Mouse (Mus musculus): ENCODE data around the gene Smpd2.
A peak's percentile ranks its signal among the peaks of the same experiment; 100 is the strongest.

The Smpd2 gene

DNA sequence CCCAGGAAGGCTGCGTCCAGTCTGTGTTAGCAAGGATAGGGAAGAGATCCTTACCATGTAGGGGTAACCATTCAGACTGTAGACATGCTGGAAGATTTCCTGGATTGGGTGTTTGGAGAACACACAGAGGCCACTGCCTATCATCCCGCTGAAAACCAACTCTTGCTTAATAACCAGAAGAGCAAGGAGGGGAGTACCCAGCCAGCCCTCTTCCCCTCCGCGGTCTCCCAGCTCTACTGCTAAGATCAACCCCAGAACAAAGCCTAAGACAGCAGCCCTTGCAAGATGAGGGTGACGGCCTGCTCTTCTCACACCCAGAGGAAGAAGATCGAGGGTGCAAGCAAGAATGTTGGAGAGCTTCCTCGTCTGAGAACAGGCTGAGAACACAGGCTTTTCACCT lies 1.3 kb downstream of the Smpd2 start:
- no peak for DNase-seq (ENCODE audit: low spot score)

DNA sequence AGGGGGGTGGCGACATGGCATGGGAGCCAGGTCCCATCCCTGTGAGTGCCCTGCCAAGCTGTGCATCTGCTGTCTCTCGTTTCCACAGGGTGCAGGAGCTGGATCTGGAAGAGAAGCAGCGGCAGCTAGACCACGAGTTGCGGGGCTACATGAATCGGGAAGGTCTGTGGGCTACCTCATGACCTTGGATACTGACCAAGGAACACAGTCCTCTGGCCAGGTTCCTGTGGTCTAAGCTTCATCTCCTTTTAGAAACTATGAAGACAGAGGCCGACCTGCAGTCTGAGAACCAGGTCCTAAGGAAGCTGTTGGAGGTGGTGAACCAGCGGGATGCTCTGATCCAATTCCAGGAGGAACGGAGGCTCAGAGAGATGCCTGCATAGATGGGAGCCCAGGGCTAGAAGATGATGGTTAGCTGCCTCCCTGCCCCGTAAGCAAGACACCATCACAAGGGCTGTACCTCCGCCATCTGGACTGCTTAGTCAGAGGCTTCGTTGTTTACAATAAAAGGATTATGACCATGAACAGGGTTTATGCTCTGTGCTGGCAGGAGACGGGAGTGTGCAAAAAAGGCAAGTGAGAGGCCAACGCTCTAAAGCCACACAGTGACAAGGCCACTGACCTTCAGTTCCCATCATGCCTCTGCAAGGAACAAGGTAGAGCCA lies 3.5 kb downstream of the Smpd2 start:
- DNase-seq (ENCODE audit: low spot score) = no peak

DNA sequence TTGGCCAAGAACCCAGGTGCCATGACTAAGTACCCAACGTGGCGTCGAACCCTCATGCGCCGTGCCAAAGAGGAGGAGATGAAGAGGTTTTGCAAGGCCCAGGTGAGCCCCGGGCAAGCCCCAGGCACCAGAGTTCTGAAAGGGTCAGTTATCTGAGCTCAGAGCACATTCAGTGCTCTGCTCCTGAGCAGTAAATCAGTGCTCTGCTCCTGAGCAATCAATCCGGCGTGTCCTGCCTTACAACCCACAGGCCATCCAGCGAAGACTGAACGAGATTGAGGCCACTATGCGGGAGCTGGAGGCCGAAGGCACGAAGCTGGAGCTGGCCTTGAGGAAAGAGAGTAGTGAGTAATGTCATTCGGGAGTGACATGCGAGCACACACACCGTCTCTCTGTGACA lies 4.4 kb downstream of the Smpd2 start:
- DNase-seq (ENCODE audit: low spot score) = no peak

DNA sequence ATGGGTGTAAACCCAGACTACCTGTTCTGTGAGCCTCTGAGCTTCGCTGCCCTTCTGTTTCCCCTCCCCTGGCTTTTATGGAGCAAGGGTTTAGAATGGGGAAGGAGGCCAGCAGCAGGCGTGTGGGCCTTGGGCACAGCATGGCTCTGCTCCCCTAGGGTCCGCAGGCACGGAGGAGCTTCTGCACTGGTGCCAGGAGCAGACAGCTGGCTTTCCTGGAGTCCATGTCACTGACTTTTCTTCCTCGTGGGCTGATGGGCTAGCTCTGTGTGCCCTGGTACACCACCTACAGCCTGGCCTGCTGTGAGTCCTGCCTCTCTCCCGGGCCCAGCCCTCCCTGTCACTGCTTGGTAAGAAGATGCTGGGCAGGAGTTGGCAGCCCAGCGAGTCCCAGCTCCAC lies 7.7 kb downstream of the Smpd2 start:
- no peak for DNase-seq (ENCODE audit: low spot score)

DNA sequence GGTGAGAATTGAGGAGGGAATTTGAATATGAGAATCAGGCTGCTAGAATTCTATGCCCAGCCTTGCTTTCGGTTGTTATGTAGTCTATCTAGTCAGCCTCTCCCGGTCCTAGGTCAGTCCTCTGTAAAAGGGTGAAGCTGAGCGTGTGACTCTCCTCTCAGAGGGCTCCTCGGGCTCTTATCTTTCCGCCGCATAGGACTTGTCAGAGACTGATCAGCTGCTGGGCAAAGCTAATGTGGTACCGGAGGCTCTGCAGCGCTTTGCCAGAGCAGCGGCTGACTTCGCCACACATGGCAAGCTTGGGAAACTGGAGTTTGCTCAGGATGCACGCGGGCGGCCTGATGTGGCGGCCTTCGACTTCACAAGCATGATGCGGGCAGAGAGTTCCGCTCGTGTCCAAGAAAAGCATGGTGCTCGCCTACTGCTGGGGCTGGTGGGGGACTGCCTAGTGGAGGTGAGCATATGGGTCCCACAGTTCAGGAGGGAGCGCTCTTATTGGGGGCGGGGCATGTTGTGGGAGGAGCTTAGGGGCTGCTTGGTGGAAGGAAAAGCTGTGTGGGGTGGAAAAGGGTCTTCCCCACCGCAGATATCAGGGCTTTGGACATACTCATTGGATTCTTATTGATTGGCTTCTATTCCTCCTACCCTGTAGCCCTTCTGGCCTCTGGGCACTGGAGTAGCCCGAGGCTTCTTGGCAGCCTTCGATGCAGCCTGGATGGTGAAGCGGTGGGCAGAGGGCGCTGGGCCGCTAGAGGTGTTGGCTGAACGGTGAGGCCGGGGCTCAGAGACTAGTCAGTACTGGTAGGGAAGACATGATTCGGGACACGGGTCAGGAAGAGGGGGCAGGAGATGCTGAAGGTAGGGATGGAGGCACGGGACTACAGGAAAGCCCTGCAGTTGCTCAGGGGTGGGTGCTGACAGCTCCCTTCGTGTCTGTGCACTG lies 9.0 kb downstream of the Smpd2 start:
- DNase-seq (ENCODE audit: low spot score) = no peak

DNA sequence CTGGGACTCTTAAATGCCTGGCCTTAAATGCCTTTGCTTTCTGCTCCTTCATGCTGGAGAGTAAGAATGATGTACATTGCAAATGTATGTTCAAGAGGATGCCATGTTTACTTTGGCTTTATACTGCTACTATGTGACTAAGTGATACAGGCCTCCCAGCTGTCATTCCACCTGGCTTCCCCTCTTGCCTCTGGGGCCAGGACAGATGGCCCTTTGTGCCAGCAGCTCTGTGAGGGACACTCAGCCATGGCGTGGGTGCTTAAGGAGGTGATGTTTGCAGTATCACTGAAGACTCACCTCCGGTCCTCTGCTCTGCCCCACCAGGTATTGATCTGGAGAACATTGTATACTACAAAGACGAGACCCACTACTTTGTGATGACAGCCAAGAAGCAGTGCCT lies 10.2 kb downstream of the Smpd2 start:
- no peak for DNase-seq (ENCODE audit: low spot score)

DNA sequence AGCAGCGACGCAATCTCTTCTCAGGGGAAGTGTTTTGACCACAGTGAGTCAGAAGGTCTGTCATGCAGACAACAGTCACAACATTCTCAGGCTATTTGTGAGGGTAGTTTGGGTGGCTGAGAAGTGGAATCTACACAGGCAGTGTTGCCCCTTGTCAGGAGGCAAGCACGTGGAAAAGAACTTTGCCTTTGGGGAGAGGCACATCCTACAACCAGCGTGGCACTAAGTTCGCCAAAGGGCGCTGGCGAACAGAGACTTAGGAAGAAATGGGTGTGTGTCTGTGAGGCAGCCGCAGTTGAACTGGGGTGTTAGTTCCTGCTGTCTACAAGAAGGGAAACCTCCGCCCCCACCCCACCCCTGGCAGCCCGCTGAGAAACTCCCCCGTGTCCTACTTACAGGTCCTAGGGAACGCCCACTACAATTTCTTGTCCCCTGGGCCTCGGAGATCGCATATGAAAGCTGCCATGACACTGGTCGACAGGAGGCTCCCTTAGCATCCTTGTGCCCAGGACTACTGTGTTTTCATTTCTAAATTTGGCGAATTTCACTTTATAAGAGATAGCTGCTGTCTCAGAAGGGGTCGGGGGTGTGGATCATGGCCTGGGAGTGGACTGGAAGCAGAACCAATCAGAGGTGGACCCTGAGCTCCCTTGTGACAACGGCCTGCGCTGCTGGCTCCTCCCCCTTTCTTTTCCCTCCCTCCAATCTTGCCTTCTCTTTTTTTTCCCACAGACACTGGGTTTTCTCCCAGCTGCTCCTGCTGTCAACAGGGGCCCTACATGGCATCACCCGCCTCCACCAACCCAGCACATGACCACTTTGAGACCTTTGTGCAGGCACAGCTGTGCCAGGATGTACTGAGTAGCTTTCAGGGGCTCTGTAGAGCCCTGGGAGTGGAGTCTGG lies 12.6 kb downstream of the Smpd2 start:
- DNase-seq (ENCODE audit: low spot score) = peak; percentile 47

DNA sequence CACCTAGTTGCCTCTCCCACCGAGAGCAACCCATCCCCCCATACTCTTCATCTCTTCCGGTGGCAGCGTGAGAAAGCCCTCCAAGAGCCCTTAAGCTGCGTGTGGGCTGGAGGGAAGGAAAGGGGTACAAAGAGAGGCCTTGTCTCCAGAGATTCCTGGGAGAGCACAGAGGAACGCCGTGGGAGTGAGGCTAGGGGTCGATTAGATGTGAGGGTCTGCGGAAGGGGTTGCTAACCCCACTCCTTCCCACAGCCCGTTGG lies 13.2 kb downstream of the Smpd2 start:
- DNase-seq (ENCODE audit: low spot score) = no peak

DNA sequence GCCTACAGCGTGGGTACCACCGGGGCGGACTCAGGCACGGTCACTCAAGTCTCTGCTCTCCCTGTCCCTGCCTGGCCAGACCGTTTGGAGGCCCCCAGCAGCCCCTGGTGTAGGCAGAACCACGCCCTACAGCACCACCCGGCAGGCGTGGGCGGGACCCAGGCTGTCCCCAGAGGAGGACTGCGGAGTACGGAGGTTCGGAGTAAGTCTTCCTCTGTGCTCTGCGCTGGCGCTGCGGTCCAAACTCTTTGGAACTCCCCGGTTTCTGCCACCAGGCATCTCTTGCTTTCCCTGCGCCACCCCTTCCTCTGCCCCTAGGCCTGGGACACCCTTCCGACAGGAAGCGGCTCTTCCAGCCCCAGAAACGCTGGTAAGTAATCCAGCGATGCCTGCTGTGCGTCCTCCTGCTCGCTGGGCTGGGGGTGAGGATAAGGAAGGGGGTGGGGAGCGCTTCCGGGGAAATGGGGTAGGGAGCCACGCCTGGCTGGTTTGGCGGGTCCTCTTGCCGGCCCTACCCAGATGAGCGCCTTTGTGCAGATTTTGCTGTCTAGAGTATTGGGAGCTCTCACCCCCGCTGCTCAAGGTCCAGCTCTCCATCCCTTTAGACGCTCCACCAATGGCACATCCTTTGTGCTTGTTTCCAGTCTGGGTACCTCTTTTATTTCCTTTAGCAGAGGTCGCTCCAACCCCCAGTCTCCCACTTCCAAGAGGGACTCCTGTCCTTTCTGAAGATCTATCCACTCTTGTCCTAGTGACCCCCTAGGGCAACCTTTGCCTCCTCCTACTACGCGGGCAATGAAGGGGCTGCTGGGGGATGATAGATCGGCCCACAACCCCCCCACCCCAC lies 13.8 kb downstream of the Smpd2 start, which contains the start of gene Mical1:
Gene Mical1, plus strand, starts transcription at position 144 of the 847 bp plus-strand sequence.
- DNase-seq (ENCODE audit: low spot score) = peak; percentile 65

DNA sequence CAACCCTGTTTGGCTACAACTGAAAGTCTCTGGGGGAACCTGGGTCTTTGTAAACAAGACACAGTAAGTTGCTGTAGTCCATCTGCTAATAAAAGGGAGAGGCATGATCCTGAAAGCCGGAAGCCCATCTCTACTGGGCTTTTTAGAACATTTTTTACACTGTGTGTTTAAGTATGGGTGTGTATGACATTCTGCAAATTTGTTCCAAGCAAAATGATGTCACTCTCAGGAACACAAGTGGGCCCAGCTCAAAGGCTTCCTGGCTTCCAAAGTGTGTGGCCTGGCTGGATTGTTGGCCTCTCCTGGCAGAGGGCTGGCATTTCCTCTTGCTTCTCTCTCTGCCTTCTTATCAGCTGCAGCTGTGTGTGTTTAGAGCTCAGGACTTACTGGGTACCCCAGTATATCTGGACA lies 15.2 kb downstream of the Smpd2 start:
- DNase-seq (ENCODE audit: low spot score) = no peak

DNA sequence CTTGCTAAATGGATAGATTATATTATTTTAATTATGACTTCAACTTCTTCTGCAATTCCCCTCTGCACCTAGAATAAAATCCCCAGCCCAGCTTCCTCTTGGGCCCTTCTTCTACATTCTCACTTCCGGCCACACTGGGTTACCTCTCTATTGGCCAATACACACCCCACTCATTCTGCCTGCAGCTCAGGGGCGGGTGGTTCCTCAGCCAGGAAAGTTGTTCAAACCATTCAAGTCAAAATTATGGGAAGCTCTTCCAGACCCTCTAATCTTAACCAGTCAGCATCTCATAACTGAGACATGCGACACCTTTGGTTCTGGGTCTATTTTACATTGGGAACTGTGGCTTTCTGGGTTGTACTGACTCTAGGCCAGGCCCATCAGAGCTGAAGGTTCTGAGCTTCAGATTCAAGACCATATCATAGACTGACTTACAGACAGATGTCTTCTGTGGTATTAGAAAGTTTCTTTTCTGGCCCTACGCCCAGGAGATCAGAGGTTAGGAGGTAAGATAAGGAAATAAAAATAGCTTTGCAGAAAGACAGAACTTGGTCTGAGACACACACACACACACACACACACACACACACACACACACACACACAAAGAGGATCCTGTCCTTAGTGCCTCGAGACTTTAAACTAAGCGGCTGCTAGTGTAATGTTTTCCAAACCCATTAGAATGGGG lies 16.2 kb downstream of the Smpd2 start:
- DNase-seq (ENCODE audit: low spot score) = no peak

DNA sequence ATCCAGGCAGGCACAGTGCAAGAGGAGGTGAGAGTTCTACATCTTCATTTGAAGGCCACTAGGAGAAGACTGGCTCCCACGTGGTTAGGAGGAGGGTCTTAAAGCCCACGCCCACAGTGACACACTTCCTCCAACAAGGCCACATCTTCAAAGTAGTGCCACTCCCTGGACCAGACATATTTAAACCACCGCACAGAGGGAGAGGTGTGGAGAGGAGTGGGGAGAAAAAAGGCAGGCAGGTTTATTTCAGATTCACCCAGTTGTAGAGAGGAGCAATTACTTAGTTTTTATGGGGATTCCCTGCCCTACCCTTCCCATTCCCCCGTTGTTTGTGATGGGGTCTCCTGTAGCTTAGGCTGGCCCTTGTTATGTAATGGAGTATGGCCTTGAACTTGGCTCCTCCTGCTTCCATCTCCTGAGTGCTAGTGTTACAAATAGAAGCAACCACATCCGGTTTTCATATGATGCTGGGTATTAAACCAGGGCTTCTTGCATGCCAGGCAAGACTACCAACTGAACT lies 17.1 kb downstream of the Smpd2 start:
- DNase-seq (ENCODE audit: low spot score) = no peak

DNA sequence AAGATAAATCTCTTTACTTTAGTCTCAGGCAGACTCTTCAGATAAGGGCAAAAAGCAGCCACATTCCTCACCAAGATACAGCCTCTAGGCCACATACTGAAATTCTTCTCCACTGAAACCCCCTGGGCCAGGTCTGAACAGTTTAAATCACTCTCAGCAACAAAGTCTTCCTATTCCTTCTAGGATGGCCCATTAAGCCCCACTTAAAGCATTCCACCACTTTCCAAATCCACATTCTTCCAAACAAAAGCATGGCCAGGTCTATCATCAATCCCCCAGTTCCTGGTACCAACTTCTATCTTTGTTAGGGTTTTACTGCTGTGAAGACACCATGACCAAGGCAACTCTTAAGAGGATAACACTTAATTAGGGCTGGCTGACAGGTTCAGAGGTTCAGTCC lies 17.6 kb downstream of the Smpd2 start:
- no peak for DNase-seq (ENCODE audit: low spot score)

DNA sequence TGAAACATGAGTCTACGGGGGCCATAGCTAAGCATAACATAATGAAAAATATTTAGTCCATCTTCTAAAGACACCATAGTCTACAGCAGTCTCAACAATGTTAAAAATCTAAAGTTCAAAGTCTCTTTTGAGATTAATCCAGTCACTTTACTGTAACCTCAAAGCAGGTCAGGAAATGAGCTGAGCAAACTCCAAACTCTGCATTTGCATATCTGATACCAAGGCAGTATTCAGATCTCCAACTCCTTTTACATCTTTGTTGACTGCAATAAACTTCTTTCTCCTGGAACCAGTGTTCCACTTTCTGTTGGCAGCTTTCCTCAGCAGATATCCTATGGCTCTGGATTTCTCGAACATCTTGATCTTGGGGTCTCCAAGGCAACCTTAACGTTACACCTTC lies 19.5 kb downstream of the Smpd2 start:
- no peak for DNase-seq (ENCODE audit: low spot score)

DNA sequence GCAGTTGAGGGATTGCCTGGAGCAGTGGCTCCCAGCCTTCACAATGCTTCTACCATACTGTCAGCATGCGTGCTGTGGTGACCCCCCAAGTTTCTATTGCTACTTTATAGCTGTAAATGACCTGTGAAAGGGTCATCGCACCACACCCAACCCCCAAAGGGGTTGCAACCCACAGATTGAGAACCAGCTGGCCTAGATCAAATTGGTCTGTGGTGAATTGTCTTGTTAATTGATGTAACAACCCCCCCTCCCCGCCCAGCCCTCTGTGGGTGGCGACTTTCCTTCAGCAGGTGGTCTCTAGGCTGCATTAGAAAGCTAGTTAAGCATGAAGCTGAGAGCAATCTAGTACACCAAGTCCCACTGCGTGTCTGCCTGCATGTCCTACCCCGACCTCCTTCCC lies 22.8 kb downstream of the Smpd2 start:
- DNase-seq (ENCODE audit: low spot score) = no peak

DNA sequence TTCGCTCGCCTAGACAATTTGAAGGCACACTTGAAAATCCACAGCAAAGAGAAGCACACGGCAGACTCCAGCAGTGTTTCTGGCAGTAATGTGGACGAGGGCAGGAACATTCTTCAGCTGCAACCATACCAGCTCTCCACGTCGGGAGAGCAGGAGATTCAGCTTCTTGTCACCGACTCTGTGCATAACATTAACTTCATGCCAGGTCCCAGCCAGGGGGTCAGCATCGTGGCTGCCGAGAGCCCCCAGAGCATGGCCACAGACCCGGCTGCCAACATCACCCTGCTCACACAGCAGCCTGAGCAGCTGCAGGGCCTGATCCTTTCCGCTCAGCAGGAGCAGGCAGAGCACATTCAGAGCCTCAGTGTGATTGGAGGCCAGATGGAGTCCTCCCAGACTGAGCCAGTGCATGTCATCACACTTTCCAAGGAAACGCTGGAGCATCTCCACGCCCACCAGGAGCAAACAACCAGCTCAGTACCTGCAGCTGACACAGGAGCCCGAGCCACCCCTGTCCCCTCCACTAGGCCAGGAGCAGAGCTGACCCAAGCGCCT lies 25.7 kb downstream of the Smpd2 start:
- no peak for DNase-seq (ENCODE audit: low spot score)

DNA sequence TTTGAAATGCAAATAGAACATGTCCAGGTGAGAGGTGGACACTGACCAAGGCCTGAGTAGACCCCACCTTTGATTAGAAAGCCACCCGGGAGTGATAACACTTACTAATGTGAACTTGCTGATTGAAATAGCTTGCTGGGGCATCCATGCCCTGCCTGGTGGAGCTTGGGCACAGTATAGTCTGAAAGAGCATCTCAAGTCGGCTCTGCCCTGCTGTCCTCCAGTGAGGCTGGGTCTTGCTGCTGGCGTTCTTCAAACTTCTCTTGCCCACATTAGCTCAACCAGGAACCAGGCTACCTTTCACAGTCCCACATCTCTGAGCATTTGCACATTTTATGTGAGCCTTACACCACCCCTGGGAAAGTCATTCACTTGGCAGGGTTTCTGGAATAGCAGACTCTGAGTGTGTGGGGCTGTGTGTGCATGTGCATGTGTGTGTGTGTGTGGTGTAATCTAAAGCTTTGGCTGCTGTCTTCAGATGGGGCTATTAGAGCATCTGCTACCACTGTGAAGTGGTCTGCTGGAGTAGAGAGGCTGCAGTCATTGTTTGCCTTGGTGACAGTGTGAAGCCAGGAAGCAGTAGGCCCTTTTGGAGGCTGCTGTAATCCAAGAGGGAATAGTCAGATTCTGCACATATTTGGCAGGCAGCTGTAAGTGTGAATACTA lies 29.0 kb downstream of the Smpd2 start:
- no peak for DNase-seq (ENCODE audit: low spot score)

DNA sequence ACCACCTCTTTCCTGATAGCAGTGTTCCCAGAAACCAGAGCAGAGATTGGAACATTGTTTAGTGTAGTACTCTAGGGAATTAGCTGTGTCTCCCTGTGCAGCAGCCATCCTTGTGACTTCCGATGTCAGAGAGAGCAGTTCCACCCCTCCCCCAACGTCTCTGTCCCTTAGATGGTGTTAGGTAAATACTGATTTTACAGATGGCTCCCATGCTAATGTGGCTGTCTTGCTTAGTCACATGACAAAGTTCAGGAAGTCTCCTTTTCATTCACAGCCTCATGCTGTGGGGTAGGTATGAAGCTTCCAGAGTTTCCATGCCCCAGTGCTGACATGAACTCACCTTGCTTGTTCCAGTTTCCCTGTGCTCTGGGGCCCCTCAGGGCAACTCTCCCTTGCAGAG lies 29.7 kb downstream of the Smpd2 start:
- DNase-seq (ENCODE audit: low spot score) = no peak

DNA sequence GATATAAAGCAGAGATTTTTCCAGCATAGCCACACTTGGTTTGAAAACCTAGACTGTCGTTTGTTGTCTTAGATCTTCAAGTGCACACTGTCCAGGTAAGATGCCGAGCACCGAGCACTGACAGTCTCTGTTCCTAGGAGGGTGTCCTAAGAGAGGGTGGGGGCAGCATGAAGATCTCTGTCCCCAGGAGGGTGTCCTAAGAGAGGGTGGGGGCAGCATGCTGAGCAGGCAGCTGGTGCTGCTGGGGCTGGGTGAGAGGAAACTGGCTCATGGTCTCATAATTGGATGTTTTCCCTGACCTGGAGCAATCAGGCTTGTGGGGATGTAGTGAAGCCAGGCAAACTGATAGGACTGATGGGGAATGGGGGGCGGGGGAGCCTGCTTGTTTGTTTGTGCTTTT lies 30.2 kb downstream of the Smpd2 start:
- no peak for DNase-seq (ENCODE audit: low spot score)

DNA sequence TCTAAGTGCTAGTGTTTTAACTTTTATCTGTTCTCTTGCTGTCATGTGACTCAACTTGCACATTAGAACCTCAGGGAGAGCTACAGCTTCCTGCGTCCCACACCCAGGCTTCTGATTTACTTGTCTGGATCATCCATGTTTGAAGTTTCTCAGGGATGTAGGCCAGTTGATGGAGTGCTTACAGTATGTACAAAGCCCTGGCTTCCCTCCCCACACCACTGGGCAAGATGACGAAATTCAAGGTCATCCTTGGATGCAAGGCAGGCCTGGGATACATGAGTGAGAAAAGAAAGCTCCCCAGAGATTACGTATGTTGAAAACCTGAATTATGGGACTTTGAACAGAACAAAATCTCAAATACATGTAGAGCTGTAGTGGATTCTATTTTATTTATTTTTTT lies 37.4 kb downstream of the Smpd2 start:
- DNase-seq (ENCODE audit: low spot score) = no peak
